Mouse (Mus musculus): ENCODE measurements around the gene Tm4sf5. TPM values are rescaled to one million over a fixed set of nuclear protein-coding genes. Genes with fewer than 3 reads are reported as not detected.
"Not testable (repeated sequence)": the region's sequence is repeated elsewhere in the genome, so short reads cannot be mapped to it uniquely, and the experiment has no call there.

Gene Tm4sf5
- total RNA-seq, 2 experiments from 2014 or later = not detected

DNA sequence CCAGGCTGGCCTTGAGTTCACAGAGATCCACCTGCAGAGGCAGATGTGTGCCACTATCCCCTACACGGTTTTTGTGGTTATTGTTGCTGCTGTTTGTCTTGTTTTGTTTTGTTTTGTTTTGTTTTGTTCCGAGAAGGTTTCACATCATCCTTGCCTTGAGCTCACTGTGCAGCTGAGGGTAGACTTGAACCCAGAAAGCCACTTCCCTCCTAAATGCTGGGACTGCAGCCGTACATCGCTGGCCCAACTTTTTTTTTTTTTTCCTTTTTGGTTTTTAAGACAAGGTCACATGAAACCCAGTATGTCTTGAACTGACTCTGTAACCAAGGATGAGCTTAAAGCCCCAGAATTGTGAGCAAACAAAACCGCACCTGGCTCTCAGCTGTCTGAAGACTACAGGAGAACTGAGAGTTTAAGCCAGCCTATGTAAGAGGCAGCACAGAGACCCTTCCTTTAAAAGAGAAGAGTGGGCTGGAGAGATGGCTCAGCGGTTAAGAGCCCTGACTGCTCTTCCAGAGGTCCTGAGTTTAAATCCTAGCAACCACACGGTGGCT lies 2.0 kb downstream of the Tm4sf5 start:
- ATAC-seq (replicated peaks; ENCODE audit: poor library complexity, severe bottlenecking) = no peak

DNA sequence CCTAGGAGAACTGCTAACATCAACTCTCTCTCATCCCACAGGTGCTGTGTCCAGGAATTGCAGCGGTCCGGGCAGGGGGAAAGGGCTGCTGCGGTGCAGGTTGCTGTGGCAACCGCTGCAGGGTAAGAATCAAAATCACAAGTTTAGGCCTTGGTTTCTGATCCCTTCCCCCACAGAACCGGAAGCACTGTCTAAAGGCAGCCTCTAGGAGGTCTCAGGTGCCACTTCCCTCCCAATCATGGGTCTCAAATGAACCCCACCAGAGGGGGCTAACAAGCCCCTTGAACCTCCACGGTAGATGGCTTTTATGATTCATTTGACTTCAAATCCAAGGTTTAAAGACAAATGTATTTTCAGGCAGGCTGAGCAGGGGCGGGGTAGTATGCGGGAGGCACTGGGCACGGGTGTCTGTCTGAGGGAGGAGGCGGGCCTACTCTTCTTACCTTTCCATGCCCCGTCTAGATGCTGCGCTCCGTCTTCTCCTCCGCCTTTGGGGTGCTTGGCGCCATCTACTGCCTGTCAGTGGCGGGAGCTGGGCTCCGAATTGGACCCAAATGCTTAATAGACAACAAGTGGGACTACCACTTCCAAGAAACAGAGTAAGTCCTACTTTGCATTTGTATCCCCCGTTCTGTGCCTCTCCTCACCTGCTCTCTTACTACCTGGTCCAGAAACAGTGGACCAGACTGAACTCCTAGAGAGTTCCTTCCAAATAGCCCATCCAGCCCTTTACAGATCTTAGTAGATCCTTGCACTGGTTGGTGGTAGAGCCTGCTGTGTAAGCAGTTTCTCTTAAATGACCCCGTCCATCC lies 4.9 kb downstream of the Tm4sf5 start:
- peak; percentile 55; the same call in 1 of the 2 replicates for ATAC-seq (replicated peaks; ENCODE audit: poor library complexity, severe bottlenecking)

- no peak for ATAC-seq (replicated peaks; ENCODE audit: poor library complexity, severe bottlenecking)
Measured at GRCm38 (mm10) chr11:70511242-70511641, 6.2 kb downstream of the Tm4sf5 start.

DNA sequence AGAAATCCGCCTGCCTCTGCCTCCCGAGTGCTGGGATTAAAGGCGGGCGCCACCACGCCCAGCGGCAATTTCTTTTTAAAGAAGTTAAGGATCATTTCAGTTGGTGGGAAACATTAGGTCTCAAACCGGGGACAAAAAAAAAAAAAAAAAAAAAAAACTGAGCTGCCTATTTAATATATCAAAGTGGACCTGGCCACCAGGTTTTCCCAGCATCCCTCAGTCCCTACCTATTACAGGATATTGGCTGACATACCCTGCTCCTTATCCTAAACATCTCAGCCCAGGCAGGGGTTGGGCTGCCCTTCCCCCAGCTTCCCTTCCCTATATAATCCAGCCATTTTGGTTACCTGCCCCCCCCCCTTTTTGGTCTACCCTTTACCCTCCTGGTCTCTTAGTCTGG lies 6.8 kb downstream of the Tm4sf5 start:
- ATAC-seq (replicated peaks; ENCODE audit: poor library complexity, severe bottlenecking) = no peak

DNA sequence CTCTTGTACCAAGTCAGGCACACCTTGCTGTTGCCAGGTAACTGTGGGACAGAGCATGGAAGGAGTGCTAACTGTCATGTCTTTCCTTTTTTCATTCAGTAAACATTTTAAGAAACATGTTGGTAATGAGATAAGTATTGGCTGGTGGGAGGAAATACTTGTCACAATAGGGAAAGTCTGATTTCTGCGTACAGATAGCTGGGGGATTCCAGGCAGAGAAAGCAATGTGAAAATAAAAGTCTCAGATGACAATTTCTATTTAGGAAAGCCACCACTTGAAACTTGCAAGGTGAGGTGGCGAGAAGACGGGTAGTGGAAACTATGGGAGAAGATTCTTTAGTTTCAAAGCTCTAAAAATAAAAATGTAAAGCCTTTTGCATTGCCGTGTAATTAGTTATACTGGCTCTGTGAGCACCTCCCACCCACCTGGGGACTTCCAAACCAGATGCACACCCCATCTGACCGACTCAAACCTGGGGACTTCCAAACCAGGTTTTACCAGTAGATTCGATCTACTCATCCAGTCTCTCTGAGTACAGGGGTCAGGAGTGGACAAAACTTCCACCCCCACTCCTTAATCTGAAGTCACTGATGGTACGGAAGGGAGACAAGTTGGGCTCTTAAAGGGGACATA lies 7.8 kb downstream of the Tm4sf5 start:
- no peak for ATAC-seq (replicated peaks; ENCODE audit: poor library complexity, severe bottlenecking)

- no peak for ATAC-seq (replicated peaks; ENCODE audit: poor library complexity, severe bottlenecking)
Measured at GRCm38 (mm10) chr11:70513520-70513919, 8.5 kb downstream of the Tm4sf5 start.

- no peak for ATAC-seq (replicated peaks; ENCODE audit: poor library complexity, severe bottlenecking)
Measured at GRCm38 (mm10) chr11:70514288-70514687, 9.2 kb downstream of the Tm4sf5 start, which contains the start of gene Vmo1. Gene Vmo1, minus strand, starts transcription at chr11:70514616.

- ATAC-seq (replicated peaks; ENCODE audit: poor library complexity, severe bottlenecking) = peak; percentile 68
Measured at GRCm38 (mm10) chr11:70516352-70516751, 11.3 kb downstream of the Tm4sf5 start.

GRCm38 (mm10) chr11:70518436-70518835 lies 13.4 kb downstream of the Tm4sf5 start:
- no peak for ATAC-seq (replicated peaks; ENCODE audit: poor library complexity, severe bottlenecking)

DNA sequence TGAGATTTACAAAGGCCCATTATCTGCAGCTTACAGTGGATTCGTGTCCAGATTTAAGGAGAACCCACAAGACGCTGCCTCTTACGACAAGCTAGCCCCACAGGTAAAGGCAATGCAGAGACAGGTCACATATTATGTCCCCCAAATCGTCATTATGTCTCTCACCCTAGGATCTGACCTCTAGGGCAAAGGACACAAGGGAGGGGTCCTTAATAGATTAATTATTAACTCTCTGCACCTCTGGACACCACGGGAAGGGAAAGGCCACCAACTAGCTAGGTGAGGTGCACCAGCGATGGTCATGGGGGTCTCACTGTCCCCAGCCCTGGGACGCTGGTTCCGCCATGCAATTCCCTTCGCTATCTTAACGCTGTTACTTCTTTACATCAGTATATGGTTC lies 13.9 kb downstream of the Tm4sf5 start, which contains the start of gene Gltpd2:
TSS of gene Gltpd2 (plus strand) at position 274 of the 400 bp plus-strand sequence.
- no peak for ATAC-seq (replicated peaks; ENCODE audit: poor library complexity, severe bottlenecking)

- ATAC-seq (replicated peaks; ENCODE audit: poor library complexity, severe bottlenecking) = no peak
Measured at GRCm38 (mm10) chr11:70520178-70520769, 15.2 kb downstream of the Tm4sf5 start.

GRCm38 (mm10) chr11:70523306-70523989 lies 18.4 kb downstream of the Tm4sf5 start:
- not testable (repeated sequence) for ATAC-seq (replicated peaks; ENCODE audit: poor library complexity, severe bottlenecking)

DNA sequence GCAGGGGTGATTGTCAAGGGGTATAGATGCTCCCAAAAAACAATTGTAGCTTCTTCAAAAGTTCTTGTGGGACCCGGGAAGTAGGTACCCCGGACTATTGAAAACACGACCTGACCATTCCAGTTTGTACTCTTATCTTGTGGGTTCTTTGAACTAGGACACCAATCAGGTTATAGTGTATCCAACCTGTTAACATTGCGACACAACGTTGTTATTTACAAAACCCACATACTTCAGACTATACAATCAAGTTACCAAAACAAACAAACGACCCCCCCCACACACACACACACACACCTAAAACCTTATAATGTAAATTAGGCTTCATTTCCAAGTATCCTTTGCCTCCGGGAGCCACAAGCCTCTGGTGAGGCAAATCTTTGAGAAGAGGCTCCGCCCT lies 19.7 kb downstream of the Tm4sf5 start:
- ATAC-seq (replicated peaks; ENCODE audit: poor library complexity, severe bottlenecking) = no peak

- ATAC-seq (replicated peaks; ENCODE audit: poor library complexity, severe bottlenecking) = peak; percentile 100
Measured at GRCm38 (mm10) chr11:70525184-70525678, 20.2 kb downstream of the Tm4sf5 start, which contains the start of gene Psmb6. Gene Psmb6, plus strand, starts transcription at chr11:70525367.

- 0 out of 2 replicates have a peak, but pooled peaks have one; percentile 38 for ATAC-seq (replicated peaks; ENCODE audit: poor library complexity, severe bottlenecking)
Measured at GRCm38 (mm10) chr11:70525726-70526125, 20.7 kb downstream of the Tm4sf5 start.

- ATAC-seq (replicated peaks; ENCODE audit: poor library complexity, severe bottlenecking) = no peak
Measured at GRCm38 (mm10) chr11:70526211-70526610, 21.2 kb downstream of the Tm4sf5 start.

GRCm38 (mm10) chr11:70528610-70529009 lies 23.6 kb downstream of the Tm4sf5 start:
- no peak for ATAC-seq (replicated peaks; ENCODE audit: poor library complexity, severe bottlenecking)

DNA sequence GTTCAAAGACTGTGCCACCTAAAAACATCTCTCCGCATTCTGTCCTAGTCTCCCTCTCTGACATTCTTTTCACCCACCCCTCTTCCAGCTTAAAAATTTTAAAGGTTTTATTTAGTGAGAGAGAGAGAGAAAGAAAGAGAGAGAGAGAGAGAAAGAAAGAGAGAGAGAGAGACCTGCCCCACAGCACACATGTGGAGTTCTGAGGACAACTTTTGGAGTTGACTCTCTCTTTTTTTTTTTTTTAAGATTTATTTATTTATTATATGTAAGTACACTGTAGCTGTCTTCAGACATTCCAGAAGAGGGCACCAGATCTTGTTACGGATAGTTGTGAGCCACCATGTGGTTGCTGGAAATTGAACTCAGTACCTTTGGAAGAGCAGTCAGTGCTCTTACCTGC lies 26.0 kb downstream of the Tm4sf5 start:
- not testable (repeated sequence) for ATAC-seq (replicated peaks; ENCODE audit: poor library complexity, severe bottlenecking)

- ATAC-seq (replicated peaks; ENCODE audit: poor library complexity, severe bottlenecking) = no peak
Measured at GRCm38 (mm10) chr11:70532839-70533238, 27.8 kb downstream of the Tm4sf5 start, which contains the start of gene Gm40193. Gene Gm40193, minus strand, starts transcription at chr11:70532939.

- no peak for ATAC-seq (replicated peaks; ENCODE audit: poor library complexity, severe bottlenecking)
Measured at GRCm38 (mm10) chr11:70539423-70539822, 34.4 kb downstream of the Tm4sf5 start.
